Mouse (Mus musculus) right cerebral cortex, postnatal 4 days (tissue): ENCODE data around the gene Arg1.

Source experiments
- DNase-seq: peaks from one replicate; pipeline ENCODE4 v3.0.0-alpha.2; 2022

Arg1 gene

DNA sequence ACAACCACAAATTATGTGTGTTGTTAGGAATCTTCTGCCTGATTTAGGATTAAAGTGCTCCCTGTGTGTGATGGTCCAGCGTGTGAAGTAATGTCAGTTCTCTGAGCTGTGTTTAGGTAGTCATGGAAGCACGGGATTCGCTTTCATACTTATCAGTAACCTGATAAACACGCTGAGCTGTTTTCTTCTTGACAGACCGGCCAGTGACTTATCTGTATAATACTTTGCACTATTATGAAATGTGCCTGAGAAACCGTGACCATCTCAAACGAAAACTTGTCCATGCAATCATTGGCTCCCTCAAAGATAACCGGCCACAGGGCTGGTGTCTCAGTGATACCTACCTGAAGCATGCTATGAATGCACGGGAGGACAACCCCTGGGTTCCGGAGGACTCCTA lies 21.7 kb downstream of the Arg1 start:
- no peak for DNase-seq

DNA sequence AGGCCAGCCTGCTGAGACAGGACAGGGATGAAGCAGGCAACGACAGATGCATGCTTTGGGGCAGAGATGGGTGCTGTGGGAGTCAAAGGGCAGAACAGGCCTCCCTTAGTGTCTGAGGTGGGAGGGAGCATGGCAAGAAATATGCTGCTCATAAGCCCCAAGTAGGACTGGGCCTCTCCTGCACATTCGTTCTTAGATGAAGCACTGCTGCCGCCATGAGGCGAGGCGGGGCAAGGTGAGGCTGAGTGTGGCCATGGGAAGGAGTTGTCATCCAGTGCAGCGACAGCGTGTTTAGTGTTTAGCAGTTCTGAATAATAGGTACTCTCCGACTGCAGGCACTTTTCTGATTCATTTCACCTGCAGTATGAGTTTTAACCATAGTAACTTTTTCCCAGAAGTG lies 31.4 kb downstream of the Arg1 start:
- DNase-seq = peak; percentile 45

DNA sequence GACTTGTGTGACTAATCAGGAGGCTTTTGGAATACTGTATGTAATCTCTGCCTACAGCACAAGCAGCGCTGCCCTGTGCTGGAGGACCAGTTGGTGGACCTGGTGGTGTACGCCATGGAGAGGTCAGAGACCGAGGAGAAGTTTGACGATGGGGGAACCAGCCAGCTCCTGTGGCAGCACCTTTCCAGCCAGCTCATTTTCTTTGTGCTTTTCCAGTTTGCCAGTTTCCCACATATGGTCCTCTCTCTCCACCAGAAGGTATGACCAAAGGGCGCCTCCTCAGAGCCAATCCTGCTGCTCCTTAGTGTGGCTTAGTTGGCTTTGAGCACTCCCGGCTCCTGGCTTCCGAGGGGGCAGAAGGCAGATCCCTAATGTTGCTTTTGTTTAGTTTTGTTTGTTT lies 38.9 kb downstream of the Arg1 start:
- no peak for DNase-seq

DNA sequence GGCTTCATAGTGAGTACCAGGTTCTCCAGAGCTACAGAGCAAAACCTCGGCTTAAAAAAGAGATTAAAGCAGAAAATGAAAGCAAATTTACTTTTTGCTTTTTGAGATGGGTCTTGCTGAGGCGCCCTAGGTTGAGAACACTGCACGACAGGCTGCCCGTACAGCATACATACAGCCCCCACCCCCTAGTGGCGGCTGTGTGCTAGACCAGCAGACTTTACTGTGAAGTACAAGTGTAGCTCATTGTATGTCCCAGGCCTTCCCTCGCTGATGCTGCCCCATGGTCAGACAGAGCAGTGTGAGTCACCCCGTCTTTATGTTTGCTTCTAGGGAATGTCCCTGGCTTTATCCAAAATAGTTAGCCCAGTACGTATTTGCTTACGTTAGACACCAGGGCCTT lies 41.3 kb downstream of the Arg1 start:
- peak; percentile 45 for DNase-seq

DNA sequence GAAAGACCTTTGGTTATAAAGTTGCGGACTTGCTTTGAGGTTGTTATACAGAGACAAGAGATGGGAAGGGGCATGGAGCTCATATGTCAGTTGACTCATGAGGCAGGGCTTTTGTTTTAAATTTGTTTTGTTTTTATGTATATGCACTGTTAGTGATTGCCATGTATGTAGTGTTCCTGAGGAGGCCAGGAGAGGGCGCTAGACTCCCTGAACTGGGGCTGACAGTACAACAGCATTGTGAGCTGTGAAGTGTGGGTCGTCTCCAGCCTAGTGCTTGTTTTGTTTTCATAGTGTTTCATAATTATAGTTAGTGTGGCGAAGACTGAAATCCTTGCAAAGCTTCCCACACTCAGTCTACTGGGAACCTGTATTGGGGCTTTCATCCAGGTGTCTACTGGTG lies 53.7 kb downstream of the Arg1 start:
- peak; percentile 16 for DNase-seq

DNA sequence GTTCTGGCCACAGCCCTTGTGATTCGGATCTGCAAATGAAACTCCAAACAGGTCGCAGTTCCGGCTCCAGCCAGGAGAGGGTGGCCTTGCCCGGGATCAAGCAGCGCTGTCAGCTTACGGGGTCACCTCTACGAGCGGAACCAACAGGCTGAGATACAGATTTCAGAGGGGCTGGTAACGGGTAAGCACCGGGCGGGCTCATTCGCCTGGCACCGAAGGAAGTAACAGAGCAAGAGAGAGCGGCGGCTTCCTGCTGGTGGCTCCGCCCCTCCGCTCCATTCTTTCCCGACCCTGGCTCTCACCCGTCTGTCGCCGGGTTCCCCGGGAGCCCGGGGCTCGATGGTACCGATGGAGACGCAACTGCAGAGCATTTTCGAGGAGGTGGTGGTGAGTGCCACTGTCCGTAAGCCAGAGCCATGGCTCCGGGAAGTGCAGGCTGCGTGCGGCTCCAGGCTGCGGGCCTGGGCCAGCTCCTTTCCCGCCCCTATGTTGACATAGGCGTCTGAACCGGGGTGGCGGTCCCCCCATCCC lies 57.5 kb downstream of the Arg1 start, which contains the start of gene Med23:
Med23 (plus strand) TSS at position 227 of the 531 bp plus-strand sequence.
- DNase-seq = peak; percentile 97
